Mouse (Mus musculus) c-Kit-negative CD71-positive TER-119-positive erythroid progenitor cells, embryonic 14.5 days (primary cell): Measurements from ENCODE around the gene Smok2b.
"Not testable (repeated sequence)": the region's sequence is repeated elsewhere in the genome, so short reads cannot be mapped to it uniquely, and the experiment has no call there.

ENCODE experiments used
- DNase-seq: peaks from one replicate; pipeline ENCODE4 v3.0.0-alpha.2; 2013; ENCODE audit warnings: low read depth, low spot score

Smok2b gene

DNA sequence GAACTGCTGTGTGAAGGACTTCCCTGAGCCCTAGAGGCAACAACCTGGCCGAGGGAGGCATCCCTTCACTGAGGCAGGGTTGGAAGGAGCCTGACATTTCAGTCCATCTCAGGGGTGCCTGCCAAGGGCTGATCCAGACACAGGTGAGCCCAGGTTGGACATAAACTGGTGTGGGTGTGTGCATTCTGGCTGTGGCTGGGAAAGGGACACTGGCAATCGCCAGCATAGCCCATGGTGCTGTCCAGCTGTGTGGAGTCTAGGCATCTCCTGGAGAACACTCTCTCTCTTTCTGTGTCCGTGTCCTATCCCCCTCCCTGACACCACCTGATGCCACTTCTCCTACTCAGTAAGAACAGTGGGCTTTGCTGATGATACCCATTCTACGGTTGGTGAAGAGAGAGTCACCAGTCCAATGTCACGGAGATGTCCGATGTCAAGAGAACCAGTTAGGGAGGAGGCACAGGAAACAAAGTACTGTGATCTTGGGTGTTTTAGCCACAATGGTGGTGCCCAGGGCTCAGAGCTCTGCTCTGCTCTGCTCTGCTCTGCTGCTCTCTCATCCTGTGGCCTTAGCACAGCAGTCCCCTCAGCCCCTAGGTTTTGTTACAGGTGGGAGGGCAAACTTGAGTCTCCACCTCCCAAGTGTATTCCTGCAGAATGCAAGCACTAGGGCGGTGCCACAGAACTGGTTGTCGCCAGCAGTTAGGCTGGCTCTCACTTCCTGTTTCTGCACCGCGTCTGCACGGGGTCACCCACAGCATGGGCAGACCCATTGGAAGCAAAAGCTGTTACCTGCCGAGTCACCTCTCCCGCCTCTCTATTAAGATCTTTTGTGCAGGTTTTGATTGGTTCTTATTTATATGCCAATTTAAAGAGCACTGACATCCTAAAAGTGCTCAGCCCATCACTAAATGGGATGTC is 11.0 kb downstream of the Smok2b start:
- DNase-seq = not testable (repeated sequence)

DNA sequence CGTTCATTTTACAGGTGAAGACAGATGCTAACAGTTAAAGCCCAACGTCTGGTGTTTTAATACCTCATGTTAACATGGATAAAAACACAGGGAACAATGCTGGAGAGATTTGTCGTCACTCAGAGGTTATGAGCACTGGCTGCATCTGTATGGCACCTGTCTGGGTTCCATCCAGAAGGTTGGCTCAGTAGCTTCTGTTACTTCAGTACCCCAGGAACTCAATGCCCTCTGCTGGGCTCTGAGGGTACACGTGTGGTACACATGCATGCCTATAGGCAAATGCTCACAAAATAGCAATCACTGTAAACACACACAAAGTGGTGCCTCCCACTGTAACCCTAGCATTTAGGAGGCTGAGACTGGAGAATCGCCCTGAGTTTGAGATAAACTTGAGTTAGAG is 24.7 kb downstream of the Smok2b start:
- DNase-seq = not testable (repeated sequence)
